Mouse (Mus musculus) forebrain, embryonic 12.5 days (tissue): Measurements from ENCODE around the gene Tec. TPM values are rescaled to one million over a fixed set of nuclear protein-coding genes. Genes with fewer than 3 reads are reported as not detected.

Experiments used
- ATAC-seq: fragments of 200-750 bp; cut with Nextera tagmentation; 2 replicates; pipeline ENCODE4 v1.8.0; 2017; ENCODE audit warnings: moderate TSS enrichment; ENCODE audit not compliant: low FRiP score
- H3K27ac ChIP-seq: fragments of 300-500 bp; sonication (generic); 2 replicates; pipeline ENCODE4 v1.5.1; 2016; ENCODE audit warnings: mild to moderate bottlenecking
- H3K27me3 ChIP-seq: fragments of 300-500 bp; sonication (generic); 2 replicates; pipeline ENCODE4 v1.6.1; 2016; ENCODE audit warnings: mild to moderate bottlenecking
- H3K36me3 ChIP-seq: fragments of 300-500 bp; sonication (generic); replicated peaks from 2 replicates; pipeline ENCODE4 v1.6.1; 2016; ENCODE audit warnings: mild to moderate bottlenecking
- H3K4me1 ChIP-seq: fragments of 300-500 bp; sonication (generic); 2 replicates; pipeline ENCODE4 v1.6.1; 2016
- H3K4me2 ChIP-seq: fragments of 300-500 bp; sonication (generic); 2 replicates; pipeline ENCODE4 v1.6.1; 2016; ENCODE audit warnings: mild to moderate bottlenecking, moderate library complexity
- H3K4me3 ChIP-seq: fragments of 300-500 bp; sonication (generic); replicated peaks from 2 replicates; pipeline ENCODE4 v1.5.1; 2016; ENCODE audit warnings: mild to moderate bottlenecking
- H3K9ac ChIP-seq: fragments of 300-500 bp; sonication (generic); 2 replicates; pipeline ENCODE4 v1.6.1; 2016; ENCODE audit warnings: mild to moderate bottlenecking
- H3K9me3 ChIP-seq: fragments of 300-500 bp; sonication (generic); 2 replicates; pipeline ENCODE4 v1.6.1; 2016
- WGBS: fragments of 180-500 bp; shearing (Covaris S2); methylation state at CpG from one replicate; pipeline ENCODE4 v1.1.7; 2016; 5-methylcytosine and 5-hydroxymethylcytosine counted together
- polyA plus RNA-seq: library from polyadenylated mRNA; unstranded; fragments of >200 nt; fragmentation: Nextera tagmentation; extraction: Ambion mirVana; gene quantifications from 2 replicates; pipeline ENCODE4 v1.2.1, GENCODE M21; 2016

Tec gene
- polyA plus RNA-seq, 1 experiment from 2014 or later, result 3.4 TPM

DNA sequence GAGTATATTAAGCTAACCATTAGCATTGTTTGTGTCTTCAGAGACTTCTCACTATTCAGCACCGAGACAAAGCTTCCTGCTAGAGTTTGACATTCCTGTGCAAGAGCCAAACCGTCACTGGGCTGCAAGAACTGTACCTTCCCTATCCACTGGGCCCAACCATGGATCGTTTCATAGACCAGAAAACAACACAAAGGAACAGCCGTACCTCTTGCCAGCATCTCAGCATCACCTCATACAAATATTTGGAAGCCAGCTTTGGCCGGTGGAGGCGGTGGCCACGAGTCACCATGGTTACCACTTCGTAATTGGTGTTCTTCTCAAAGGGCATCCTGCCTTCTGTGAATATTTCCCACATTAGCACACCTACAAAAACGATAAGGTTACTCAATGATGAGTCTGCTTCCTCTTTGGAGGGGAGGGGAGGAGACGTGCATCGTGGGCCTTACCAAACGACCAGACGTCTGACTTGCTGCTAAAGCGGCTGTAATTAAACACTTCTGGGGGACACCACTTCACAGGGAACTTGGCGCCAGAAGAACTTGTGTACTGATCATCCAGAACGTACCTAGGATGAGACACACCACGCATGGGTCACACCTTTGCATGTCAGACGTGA, 111.0 kb downstream of the Tec start:
- H3K4me2 ChIP-seq, result no peak overlapping the region
- H3K4me3 ChIP-seq, result no peak overlapping the region
- 80% methylated on average over 18 of the region's 18 CpGs for WGBS
- ATAC-seq, result no peak; the same call in 1 of the 2 replicates
- no peak overlapping the region for H3K9ac ChIP-seq
- H3K4me1 ChIP-seq, result peaks cover 5% of the 10 kb centered on the region; the same call in 1 of the 2 replicates
- no peaks in the 10 kb centered on the region for H3K9me3 ChIP-seq
- H3K27me3 ChIP-seq, result no peaks in the 10 kb centered on the region
- H3K27ac ChIP-seq, result no peak overlapping the region
- H3K36me3 ChIP-seq, result no peaks in the 10 kb centered on the region

DNA sequence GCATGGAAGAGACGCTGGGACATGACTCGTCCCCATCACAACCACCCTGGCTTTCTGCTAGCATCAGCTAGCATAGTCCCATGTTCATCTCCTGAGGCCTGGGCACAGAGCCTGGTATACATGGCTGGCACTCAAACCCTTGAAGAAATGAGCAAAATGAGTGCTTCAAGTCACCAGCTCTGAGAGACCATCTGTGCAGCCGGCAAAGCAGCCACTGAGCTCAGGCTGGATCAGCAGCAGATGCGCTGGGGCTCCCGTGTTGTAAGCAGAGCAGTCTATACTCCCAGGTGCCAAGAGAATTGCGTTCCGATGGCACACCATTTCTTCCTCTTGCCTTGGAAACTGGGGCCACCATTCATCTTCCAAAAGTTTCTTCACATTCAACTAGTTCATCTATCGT, 112.3 kb downstream of the Tec start:
- Histone ChIP-seq H3K4me1 (no peaks in the 10 kb centered on the region; the same call in 1 of the 2 replicates), H3K27ac (no peak overlapping the region), H3K27me3 (no peaks in the 10 kb centered on the region), H3K4me2 (no peak overlapping the region), H3K9ac (no peak overlapping the region), H3K4me3 (no peak overlapping the region), H3K9me3 (no peaks in the 10 kb centered on the region), H3K36me3 (no peaks in the 10 kb centered on the region)
- no peak for ATAC-seq
- WGBS, result 89% methylated on average over 8 of the region's 8 CpGs

DNA sequence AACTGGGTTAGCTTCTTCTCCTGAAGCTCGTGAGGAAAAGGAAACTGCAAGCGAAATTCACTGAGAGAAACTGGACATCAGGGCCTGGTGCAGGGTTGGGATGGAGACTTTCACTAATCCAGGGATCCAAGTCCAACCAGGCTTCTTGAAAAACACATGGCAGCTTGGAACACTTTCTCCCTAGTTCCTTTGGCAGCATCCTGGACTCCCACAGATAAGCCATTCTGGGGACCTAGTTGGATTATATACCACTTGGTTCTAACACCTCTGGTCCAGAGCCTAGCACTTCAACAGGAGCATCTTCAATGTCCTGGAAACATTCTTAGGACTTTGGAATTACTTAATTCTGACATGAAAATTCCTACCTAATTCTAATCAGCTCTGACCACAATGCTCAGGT, 113.2 kb downstream of the Tec start:
- H3K27ac ChIP-seq, result no peak overlapping the region
- no peak overlapping the region for H3K9ac ChIP-seq
- no peaks in the 10 kb centered on the region for H3K27me3 ChIP-seq
- H3K4me2 ChIP-seq, result no peak overlapping the region
- H3K9me3 ChIP-seq, result no peaks in the 10 kb centered on the region
- no peak for ATAC-seq
- no peak overlapping the region for H3K4me3 ChIP-seq
- H3K4me1 ChIP-seq, result no peaks in the 10 kb centered on the region; the same call in 1 of the 2 replicates
- WGBS, result 89% methylated on average over 2 of the region's 2 CpGs
- no peaks in the 10 kb centered on the region for H3K36me3 ChIP-seq

DNA sequence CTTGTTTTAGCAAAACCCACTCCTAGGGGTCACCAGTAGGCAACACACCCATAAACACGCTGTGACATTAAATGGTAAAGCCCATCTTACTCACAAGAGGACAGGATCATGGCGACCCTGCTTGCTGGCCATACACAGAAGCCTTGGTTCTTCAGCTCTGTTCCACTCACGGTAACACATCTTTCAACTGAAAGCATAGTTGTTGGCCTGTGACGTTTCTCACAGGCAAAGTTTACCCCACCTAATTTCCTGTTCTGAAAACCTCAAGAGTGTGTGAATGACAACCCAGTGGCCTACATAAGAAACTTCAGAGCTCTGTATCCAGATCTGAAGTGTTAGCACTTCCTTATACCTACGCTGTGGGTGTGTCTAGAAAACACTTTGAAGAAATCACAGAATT, 115.7 kb downstream of the Tec start, which contains the start of gene Txk:
Txk (minus strand) TSS at position 193 of the 400 bp plus-strand sequence.
- Histone ChIP-seq H3K4me3 (no peak within 1 kb of the TSS), H3K27ac (no peak within 1 kb of the TSS)
- WGBS, result 89% methylated on average over 5 of the region's 5 CpGs

DNA sequence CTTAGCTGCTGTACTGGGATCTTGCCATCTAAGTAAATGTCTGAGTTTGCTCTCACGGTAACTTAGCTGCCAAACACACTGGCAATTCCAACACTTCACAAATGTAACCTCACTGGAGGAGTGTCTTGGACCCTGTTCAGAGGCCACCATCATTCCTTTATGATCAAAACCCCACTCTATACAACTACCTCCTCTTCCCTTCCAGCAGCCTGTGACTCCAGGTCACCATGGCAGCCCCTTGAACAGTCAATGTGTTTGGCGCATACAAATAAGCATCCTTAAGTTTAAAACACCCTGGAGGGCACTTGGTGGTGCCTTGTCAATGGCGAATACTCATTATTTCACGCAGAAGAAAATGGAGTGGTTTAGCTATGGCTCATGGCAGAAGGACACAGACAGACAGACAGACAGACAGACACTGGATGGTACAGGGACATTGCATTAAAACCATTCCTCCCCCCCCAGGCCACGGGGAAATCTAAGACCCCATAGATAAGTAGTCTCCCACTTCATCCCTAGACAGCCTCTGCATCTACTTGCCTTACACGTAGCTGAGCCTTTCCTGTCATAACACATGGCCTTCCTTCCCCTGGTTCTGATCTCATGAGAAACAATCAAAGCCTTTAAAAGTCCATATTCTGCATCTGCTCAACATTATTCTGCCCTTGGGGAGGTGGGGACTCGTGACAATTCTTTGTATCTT, 117.1 kb downstream of the Tec start:
- H3K27me3 ChIP-seq, result no peaks in the 10 kb centered on the region
- WGBS, result 80% methylated on average over 7 of the region's 7 CpGs
- no peak overlapping the region for H3K27ac ChIP-seq
- no peak overlapping the region for H3K9ac ChIP-seq
- H3K36me3 ChIP-seq, result no peaks in the 10 kb centered on the region
- H3K9me3 ChIP-seq, result no peaks in the 10 kb centered on the region
- no peak overlapping the region for H3K4me3 ChIP-seq
- no peak overlapping the region for H3K4me2 ChIP-seq
- ATAC-seq, result no peak
- no peaks in the 10 kb centered on the region for H3K4me1 ChIP-seq

More for the DNA sequence above, 115.7 kb downstream of the Tec start, which contains the start of gene Txk:
- ATAC-seq, result no peak
- H3K9ac ChIP-seq, result no peak within 1 kb of the TSS
- no peaks in the 10 kb centered on the region; the same call in 1 of the 2 replicates for H3K4me1 ChIP-seq
- H3K4me2 ChIP-seq, result no peak within 1 kb of the TSS
- no peaks in the 10 kb centered on the region for H3K27me3 ChIP-seq
- H3K36me3 ChIP-seq, result no peaks in the 10 kb centered on the region
- no peaks in the 10 kb centered on the region for H3K9me3 ChIP-seq

DNA sequence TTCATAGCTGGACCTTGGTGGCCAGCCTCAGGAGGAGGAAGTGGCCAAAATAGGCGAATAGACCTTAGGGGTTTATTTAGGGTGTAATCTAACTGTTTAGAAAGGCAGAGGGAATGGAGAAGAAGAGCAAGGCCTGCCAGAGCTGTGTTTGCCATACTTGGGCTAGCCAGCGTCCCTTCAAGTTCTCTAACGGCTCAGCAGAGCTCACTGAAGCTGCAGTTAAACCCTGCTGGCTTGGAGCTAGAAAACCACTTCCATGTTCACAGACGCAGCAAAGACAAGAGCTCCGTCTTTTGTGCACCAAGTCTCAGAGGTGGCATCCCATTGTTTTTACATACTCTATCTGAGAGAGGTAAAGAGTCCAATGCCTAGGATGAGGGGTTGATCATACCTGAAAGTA, 118.1 kb downstream of the Tec start:
- Histone ChIP-seq H3K9me3 (no peaks in the 10 kb centered on the region), H3K4me2 (no peak overlapping the region), H3K9ac (no peak overlapping the region), H3K27me3 (no peaks in the 10 kb centered on the region), H3K36me3 (no peaks in the 10 kb centered on the region), H3K4me1 (no peaks in the 10 kb centered on the region), H3K27ac (no peak overlapping the region), H3K4me3 (no peak overlapping the region)
- no peak for ATAC-seq
- 80% methylated on average over 5 of the region's 5 CpGs for WGBS

DNA sequence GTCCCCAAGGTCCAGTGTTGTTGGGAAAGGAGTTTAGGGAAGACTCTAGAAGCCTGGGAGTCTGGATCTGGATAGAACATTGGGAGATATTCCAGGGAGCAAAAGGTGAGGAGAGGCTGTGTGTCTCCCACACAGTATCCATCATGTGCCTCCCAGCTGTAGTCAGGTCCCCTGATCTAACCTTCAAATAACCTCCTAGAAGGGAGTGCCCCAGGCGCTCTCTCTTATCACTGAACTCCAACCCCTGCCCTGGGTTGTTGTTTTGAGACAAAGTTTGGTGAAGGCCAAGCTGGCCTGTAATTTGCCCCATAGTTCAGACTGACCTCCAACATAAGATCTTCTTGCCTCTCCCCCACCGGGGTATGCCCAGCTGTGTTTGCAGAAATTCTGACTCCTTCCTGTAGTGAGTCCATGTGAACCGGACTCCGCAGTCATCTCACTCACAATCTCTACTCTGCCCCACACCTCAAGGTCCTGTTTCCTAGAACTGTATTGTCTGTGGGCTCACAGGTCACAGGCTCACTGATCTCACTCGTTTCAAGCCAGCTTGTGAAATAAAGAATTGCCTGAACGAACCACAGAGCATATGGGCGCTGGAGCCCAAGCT, 119.5 kb downstream of the Tec start:
- Histone ChIP-seq H3K4me2 (no peak overlapping the region), H3K27me3 (no peaks in the 10 kb centered on the region), H3K36me3 (no peaks in the 10 kb centered on the region), H3K27ac (no peak overlapping the region), H3K9ac (no peak overlapping the region), H3K4me3 (no peak overlapping the region), H3K9me3 (no peaks in the 10 kb centered on the region), H3K4me1 (no peaks in the 10 kb centered on the region)
- WGBS, result 79% methylated on average over 7 of the region's 7 CpGs
- no peak for ATAC-seq

DNA sequence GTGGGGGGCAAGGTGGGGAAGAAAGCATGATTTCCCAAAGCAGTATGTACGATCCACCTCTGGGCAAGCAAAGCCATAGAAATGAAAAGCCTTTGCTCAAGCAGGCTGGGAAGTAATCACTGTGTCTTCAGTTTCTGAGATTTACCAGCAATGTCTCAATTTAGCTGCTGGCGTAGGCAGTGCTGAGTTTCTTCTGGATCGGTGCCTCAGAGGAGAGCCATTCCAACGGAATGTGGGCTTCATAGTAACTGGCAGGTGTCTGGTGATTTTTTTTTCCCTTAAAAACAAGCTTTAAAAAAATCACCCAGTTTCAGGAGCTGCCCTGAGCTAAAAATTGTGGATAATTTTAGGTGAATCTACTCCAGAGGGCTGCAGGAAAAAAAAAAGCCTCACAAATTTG, 120.9 kb downstream of the Tec start:
- Histone ChIP-seq H3K27me3 (no peaks in the 10 kb centered on the region), H3K4me1 (no peaks in the 10 kb centered on the region), H3K4me2 (no peak overlapping the region), H3K9me3 (no peaks in the 10 kb centered on the region), H3K36me3 (no peaks in the 10 kb centered on the region), H3K27ac (no peak overlapping the region), H3K4me3 (no peak overlapping the region), H3K9ac (no peak overlapping the region)
- WGBS, result 92% methylated on average over 4 of the region's 4 CpGs
- no peak for ATAC-seq

DNA sequence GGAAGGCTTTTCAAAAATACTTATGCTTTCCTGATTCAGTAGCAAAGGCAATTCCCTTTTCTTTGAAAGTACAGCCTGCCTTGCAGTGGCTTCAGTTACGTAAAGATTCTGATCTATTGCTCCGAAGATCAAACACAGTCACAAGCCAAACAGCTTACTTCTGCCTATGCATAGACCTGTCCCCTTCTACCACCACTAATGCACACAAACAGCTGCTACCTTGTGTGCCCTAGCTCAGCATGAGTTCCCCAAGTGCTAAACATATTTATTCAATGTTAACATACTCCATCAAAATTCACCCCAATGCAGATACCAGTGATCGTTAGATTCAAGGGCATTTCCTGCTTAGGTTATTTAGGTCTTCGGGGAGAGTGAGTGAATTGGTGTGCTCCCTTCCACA, 121.8 kb downstream of the Tec start:
- no peak overlapping the region for H3K27ac ChIP-seq
- H3K4me3 ChIP-seq, result no peak overlapping the region
- no peaks in the 10 kb centered on the region for H3K36me3 ChIP-seq
- H3K4me1 ChIP-seq, result no peaks in the 10 kb centered on the region
- no peak for ATAC-seq
- H3K9ac ChIP-seq, result no peak overlapping the region
- H3K27me3 ChIP-seq, result no peaks in the 10 kb centered on the region
- no peaks in the 10 kb centered on the region for H3K9me3 ChIP-seq
- 82% methylated on average over 4 of the region's 4 CpGs for WGBS
- no peak overlapping the region for H3K4me2 ChIP-seq

DNA sequence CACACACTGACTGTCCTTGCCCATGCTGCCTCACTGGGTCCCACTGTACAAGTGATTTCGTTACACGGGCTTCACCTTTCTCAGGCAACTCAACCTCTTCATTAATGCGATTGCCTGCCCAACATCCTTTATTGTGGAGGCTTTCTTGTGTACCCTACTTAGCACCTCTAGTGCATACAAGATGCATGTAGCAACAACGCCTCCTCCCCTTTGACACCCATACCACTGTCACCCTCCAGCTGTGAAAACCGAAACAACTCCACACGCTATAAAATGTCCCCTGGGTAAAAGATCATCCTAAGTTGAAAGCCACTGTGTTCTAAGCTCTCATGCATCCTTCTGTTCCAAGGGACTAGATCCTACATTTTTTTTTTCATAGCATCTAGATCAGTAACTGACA, 125.2 kb downstream of the Tec start:
- Histone ChIP-seq H3K4me2 (no peak overlapping the region), H3K36me3 (no peaks in the 10 kb centered on the region), H3K27ac (no peak overlapping the region), H3K4me1 (no peaks in the 10 kb centered on the region), H3K9ac (no peak overlapping the region), H3K9me3 (no peaks in the 10 kb centered on the region), H3K27me3 (no peaks in the 10 kb centered on the region), H3K4me3 (no peak overlapping the region)
- WGBS, result 94% methylated on average over 6 of the region's 6 CpGs
- no peak for ATAC-seq

DNA sequence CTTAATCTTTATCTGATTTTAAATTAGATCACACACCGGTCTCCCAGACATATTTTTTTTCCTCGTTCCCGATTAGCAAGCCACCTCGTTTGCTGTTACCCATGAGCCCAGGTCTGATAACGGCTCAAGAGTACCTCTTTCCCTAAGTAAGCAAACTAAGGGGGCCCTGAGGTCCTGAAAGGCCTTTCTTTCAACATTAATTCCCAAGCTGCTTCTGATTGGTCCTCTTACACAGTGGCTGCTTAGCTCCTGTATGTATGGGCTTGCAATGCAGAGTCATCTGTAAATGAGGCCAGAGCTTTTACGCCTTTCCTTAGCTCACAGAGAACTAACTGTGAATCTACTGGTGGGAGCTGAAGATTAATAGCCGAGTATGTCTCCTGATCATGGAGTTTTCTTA, 131.4 kb downstream of the Tec start:
- H3K4me3 ChIP-seq, result no peak overlapping the region
- WGBS, result 66% methylated on average over 7 of the region's 7 CpGs

DNA sequence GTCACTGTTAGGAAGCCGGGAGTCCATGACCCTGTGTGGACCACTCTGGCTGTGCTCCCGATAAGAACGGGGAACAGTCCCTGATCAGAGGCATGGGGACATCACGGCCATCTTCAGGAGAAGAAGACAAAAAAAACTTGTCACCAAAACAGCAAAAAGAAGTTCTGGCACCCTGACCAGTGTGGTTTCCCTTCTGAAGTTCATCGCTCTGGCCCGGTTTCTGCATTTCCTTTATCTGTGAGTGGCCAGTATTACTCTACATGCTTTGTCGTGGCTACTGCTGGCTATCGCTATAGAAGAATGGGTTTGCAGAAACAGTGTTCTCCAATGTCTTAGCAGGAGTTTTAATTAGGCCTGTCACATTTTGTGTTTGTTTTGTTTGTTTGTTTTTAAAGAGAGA, 131.8 kb downstream of the Tec start:
- Histone ChIP-seq H3K4me1 (peaks cover 5% of the 10 kb centered on the region), H3K36me3 (no peaks in the 10 kb centered on the region), H3K4me3 (no peak overlapping the region), H3K9me3 (no peaks in the 10 kb centered on the region), H3K4me2 (no peak overlapping the region), H3K9ac (no peak overlapping the region), H3K27ac (no peak overlapping the region), H3K27me3 (no peaks in the 10 kb centered on the region)
- ATAC-seq, result no peak
- WGBS, result 83% methylated on average over 8 of the region's 8 CpGs

More for the DNA sequence above, 131.4 kb downstream of the Tec start:
- Histone ChIP-seq H3K9ac (no peak overlapping the region), H3K4me2 (no peak overlapping the region), H3K27me3 (no peaks in the 10 kb centered on the region), H3K9me3 (no peaks in the 10 kb centered on the region), H3K27ac (no peak overlapping the region), H3K4me1 (peaks cover 5% of the 10 kb centered on the region), H3K36me3 (no peaks in the 10 kb centered on the region)
- ATAC-seq, result no peak

DNA sequence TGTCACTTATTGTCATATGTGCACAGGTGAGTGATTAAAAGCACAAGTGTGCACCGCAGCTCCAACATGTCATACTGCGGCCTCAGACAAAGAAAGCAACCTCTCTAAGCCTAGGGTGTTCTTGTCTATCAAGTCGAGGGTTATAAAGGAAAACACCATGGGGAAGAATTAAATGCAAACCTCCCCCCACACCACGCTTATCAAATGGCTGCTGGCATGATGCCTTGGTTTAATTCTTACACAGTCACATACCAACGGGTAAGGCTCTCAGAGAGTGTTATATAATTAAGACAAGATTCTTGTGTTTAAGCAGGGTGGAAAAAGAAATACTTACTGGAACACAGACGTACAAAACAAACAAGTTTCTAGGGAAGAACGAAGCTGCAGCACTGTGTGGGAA, 132.5 kb downstream of the Tec start:
- H3K9me3 ChIP-seq, result no peaks in the 10 kb centered on the region

More for the DNA sequence above, 132.5 kb downstream of the Tec start:
- Histone ChIP-seq H3K4me2 (no peak overlapping the region), H3K9ac (no peak overlapping the region), H3K4me3 (no peak overlapping the region), H3K27ac (no peak overlapping the region), H3K36me3 (no peaks in the 10 kb centered on the region), H3K4me1 (peaks cover 5% of the 10 kb centered on the region), H3K27me3 (no peaks in the 10 kb centered on the region)
- 68% methylated on average over 7 of the region's 7 CpGs for whole genome bisulfite sequencing
- ATAC-seq, result no peak
